Mouse (Mus musculus): ENCODE measurements around the gene Acin1.

GRCm38 (mm10) chr14:54643011-54643410, 43.7 kb downstream of the Acin1 start:
- TF ChIP-seq CTCF (conservative IDR thresholded peaks at IDR 0.05; ENCODE audit: insufficient read depth, insufficient read length, low read depth, low read length) (no peak), POLR2A (IDR thresholded peaks at IDR 0.05; ENCODE audit: low read depth, low read length) (no peak)

Data from kidney, adult 2 months (tissue).